Mouse (Mus musculus) intestine, embryonic 14.5 days (tissue): ENCODE results near the gene Cul4a. TPM values are rescaled to one million over a fixed set of nuclear protein-coding genes. Genes with fewer than 3 reads are reported as not detected.

Experiments
- ATAC-seq: fragments of 200-750 bp; cut with Nextera tagmentation; replicated peaks from 2 replicates; pipeline ENCODE4 v1.8.0; 2017; ENCODE audit warnings: low read depth, moderate number of reproducible peaks, moderate TSS enrichment, moderate library complexity; ENCODE audit not compliant: low FRiP score, low TSS enrichment
- DNase-seq: peaks from one replicate; pipeline ENCODE4 v3.0.0-alpha.2; 2018; ENCODE audit warnings: low spot score
- H3K27ac ChIP-seq: fragments of 300-500 bp; sonication (generic); 2 replicates; pipeline ENCODE4 v1.5.1; 2014; ENCODE audit warnings: low read depth, mild to moderate bottlenecking, control low read depth
- H3K27me3 ChIP-seq: fragments of 300-500 bp; sonication (generic); replicated peaks from 2 replicates; pipeline ENCODE4 v1.6.1; 2014; ENCODE audit warnings: low read length, control low read depth; ENCODE audit not compliant: control insufficient read depth, insufficient read depth
- H3K36me3 ChIP-seq: fragments of 300-500 bp; sonication (generic); 2 replicates; pipeline ENCODE4 v1.6.1; 2014; ENCODE audit warnings: low read length, control low read depth; ENCODE audit not compliant: control insufficient read depth, insufficient read depth
- H3K4me1 ChIP-seq: fragments of 300-500 bp; sonication (generic); replicated peaks from 2 replicates; pipeline ENCODE4 v1.6.1; 2014; ENCODE audit warnings: low read length, control low read depth, mixed read lengths; ENCODE audit not compliant: control insufficient read depth, insufficient read depth
- H3K4me2 ChIP-seq: fragments of 300-500 bp; sonication (generic); 2 replicates; pipeline ENCODE4 v1.6.1; 2014; ENCODE audit warnings: low read length
- H3K4me3 ChIP-seq: fragments of 300-500 bp; sonication (generic); 2 replicates; pipeline ENCODE4 v1.5.1; 2014; ENCODE audit warnings: low read depth, low read length, control low read depth, mixed read lengths
- H3K9ac ChIP-seq: fragments of 300-500 bp; sonication (generic); 2 replicates; pipeline ENCODE4 v1.6.1; 2014; ENCODE audit warnings: mild to moderate bottlenecking, low read length
- H3K9me3 ChIP-seq: fragments of 300-500 bp; sonication (generic); 2 replicates; pipeline ENCODE4 v1.6.1; 2016; ENCODE audit warnings: low read length, control low read depth; ENCODE audit not compliant: control insufficient read depth
- WGBS: fragments of 180-500 bp; shearing (Covaris S2); extraction: QIAGEN DNeasy Blood & Tissue Kit; methylation state at CpG from one replicate; pipeline ENCODE4 v1.1.7; 2014; 5-methylcytosine and 5-hydroxymethylcytosine counted together
- microRNA counts: library from miRNA; unstranded; fragments of <30 nt; microRNA quantifications from one replicate; lab custom pipeline; 2016
- microRNA-seq: library from miRNA; unstranded; fragments of <30 nt; microRNA quantifications from one replicate; pipeline ENCODE4, GENCODE M21; 2016
- polyA plus RNA-seq: library from polyadenylated mRNA; unstranded; fragments of >200 nt; fragmentation: Nextera tagmentation; extraction: Ambion mirVana; gene quantifications from 2 replicates; pipeline ENCODE4 v1.2.1, GENCODE M21; 2014

Gene Cul4a
- polyA plus RNA-seq, 1 experiment from 2014 or later, result 93.1 TPM

GRCm38 (mm10) chr8:13188857-13189256, 83.4 kb downstream of the Cul4a start:
- Histone ChIP-seq H3K4me3 (no peak overlapping the region), H3K9ac (no peak overlapping the region), H3K4me2 (no peak overlapping the region), H3K36me3 (no peaks in the 10 kb centered on the region), H3K27me3 (no peaks in the 10 kb centered on the region), H3K4me1 (no peaks in the 10 kb centered on the region), H3K9me3 (no peaks in the 10 kb centered on the region), H3K27ac (no peak overlapping the region)
- 89% methylated on average over 1 of the region's 1 CpGs for WGBS
- ATAC-seq, result no peak
- no peak for DNase-seq

- no peaks in the 10 kb centered on the region for H3K36me3 ChIP-seq
- no peak overlapping the region for H3K9ac ChIP-seq
- no peak overlapping the region for H3K27ac ChIP-seq
- 91% methylated on average over 8 of the region's 8 CpGs for WGBS
- H3K4me2 ChIP-seq, result no peak overlapping the region
- no peaks in the 10 kb centered on the region for H3K27me3 ChIP-seq
- H3K4me1 ChIP-seq, result no peaks in the 10 kb centered on the region
- H3K4me3 ChIP-seq, result no peak overlapping the region
- H3K9me3 ChIP-seq, result no peaks in the 10 kb centered on the region
- ATAC-seq (no peak), DNase-seq (no peak)
Observed at GRCm38 (mm10) chr8:13190235-13190634, 84.8 kb downstream of the Cul4a start.

- no peaks in the 10 kb centered on the region for H3K36me3 ChIP-seq
- peaks cover 4% of the 10 kb centered on the region; the same call in 1 of the 2 replicates for H3K27me3 ChIP-seq
- ATAC-seq, result no peak
- peaks cover 2% of the 10 kb centered on the region for H3K4me1 ChIP-seq
- H3K9ac ChIP-seq, result no peak overlapping the region
- H3K4me3 ChIP-seq, result no peak overlapping the region
- WGBS, result 56% methylated on average over 10 of the region's 10 CpGs
- no peak overlapping the region for H3K27ac ChIP-seq
- no peak overlapping the region for H3K4me2 ChIP-seq
- no peak for DNase-seq
- no peaks in the 10 kb centered on the region for H3K9me3 ChIP-seq
Observed at GRCm38 (mm10) chr8:13194818-13195217, 89.4 kb downstream of the Cul4a start.

- peaks cover 25% of the 10 kb centered on the region for H3K27me3 ChIP-seq
- H3K27ac ChIP-seq, result no peak overlapping the region
- no peaks in the 10 kb centered on the region for H3K9me3 ChIP-seq
- H3K4me3 ChIP-seq, result no peak overlapping the region
- H3K9ac ChIP-seq, result no peak overlapping the region
- DNase-seq (no peak), ATAC-seq (no peak)
- H3K36me3 ChIP-seq, result no peaks in the 10 kb centered on the region
- peaks cover 10% of the 10 kb centered on the region for H3K4me1 ChIP-seq
- 90% methylated on average over 5 of the region's 5 CpGs for whole genome bisulfite sequencing
- no peak overlapping the region for H3K4me2 ChIP-seq
Observed at GRCm38 (mm10) chr8:13197493-13197892, 92.1 kb downstream of the Cul4a start.

MicroRNA genes within 50 kb of the gene (microRNA counts, 519-probe panel; counts per million panel counts)
- microRNA mmu-miR-1968 (lab: Ali Mortazavi, UCI), result 1,102 counts per million, percentile 4 among the panel's probes with 10 or more counts

Small RNAs within 50 kb of the gene (microRNA-seq; reads per million reads assigned to microRNA genes)
- gene Mir1968 (21.5 reads per million, percentile 47 among the genes with 10 or more reads in this experiment), gene Mir7065 (not detected)

Other genes starting within 250 kb of the Cul4a start
- gene Mcf2l, start 231.8 kb upstream of the Cul4a start, polyA plus RNA-seq, result 17.4 and 19.4 TPM in 2 replicates
- not detected in 2 replicates for gene F7, start 79.6 kb upstream of the Cul4a start, polyA plus RNA-seq
- 0.70 and 1.6 TPM in 2 replicates for gene F10, start 68.3 kb upstream of the Cul4a start, polyA plus RNA-seq
- 0.42 and 0.46 TPM in 2 replicates for gene Proz, start 44.7 kb upstream of the Cul4a start, polyA plus RNA-seq
- gene Pcid2, start 162 bp upstream of the Cul4a start, polyA plus RNA-seq, result 38.2 and 38.5 TPM in 2 replicates
- 310 and 321 TPM in 2 replicates for gene Lamp1, start 53.5 kb downstream of the Cul4a start, polyA plus RNA-seq
- gene Grtp1, start 95.0 kb downstream of the Cul4a start, polyA plus RNA-seq, result 49.1 and 55.6 TPM in 2 replicates
- gene Adprhl1, start 148.5 kb downstream of the Cul4a start, polyA plus RNA-seq, result 0.17 and 0.27 TPM in 2 replicates
- 22.5 and 23.4 TPM in 2 replicates for gene Dcun1d2, start 182.5 kb downstream of the Cul4a start, polyA plus RNA-seq
- gene Tmco3, start 182.6 kb downstream of the Cul4a start, polyA plus RNA-seq, result 37.4 and 42.0 TPM in 2 replicates
- gene Tfdp1, start 233.1 kb downstream of the Cul4a start, polyA plus RNA-seq, result 182 and 186 TPM in 2 replicates